Mouse (Mus musculus) c-Kit-positive CD71-negative TER-119-negative erythroid progenitor cells, embryonic 14.5 days (primary cell): ENCODE results near the gene Lypd3.

Source experiments
- DNase-seq: peaks from one replicate; pipeline ENCODE4 v3.0.0-alpha.2; 2013; ENCODE audit warnings: low read depth

The Lypd3 gene

GRCm38 (mm10) chr7:24636264-24636663, at the start of gene Lypd3:
TSS of gene Lypd3 (plus strand) at chr7:24636550.
- no peak for DNase-seq

DNA sequence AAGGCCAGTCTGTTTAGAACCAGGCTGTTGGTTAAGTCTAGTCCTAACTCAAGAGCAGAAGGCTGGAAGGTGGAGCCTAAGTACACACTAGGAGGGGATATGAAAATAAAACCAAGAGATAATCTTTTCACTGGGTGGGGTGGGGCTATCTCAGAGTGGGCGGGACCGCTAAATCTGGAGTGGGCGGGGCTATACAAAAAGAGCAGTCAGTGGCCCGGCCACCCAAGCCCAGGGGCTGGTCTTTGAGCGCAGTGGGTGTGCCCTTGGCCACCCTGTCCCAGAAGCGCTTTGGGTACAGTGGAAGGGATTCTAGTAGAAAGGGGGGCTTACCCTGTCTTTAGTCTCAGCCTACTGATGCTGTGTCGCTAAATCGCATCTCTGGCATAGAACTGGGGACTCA, 49.5 kb upstream of the Lypd3 start:
- no peak for DNase-seq

GRCm38 (mm10) chr7:24587330-24588105, 48.8 kb upstream of the Lypd3 start, which contains the start of the genes Ethe1 and Zfp575:
TSS of gene Ethe1 (plus strand) at chr7:24587543.
TSS of gene Zfp575 (minus strand) at chr7:24587641.
- DNase-seq = no peak

GRCm38 (mm10) chr7:24588336-24588735, 48.0 kb upstream of the Lypd3 start:
- no peak for DNase-seq

- DNase-seq = no peak
Observed at GRCm38 (mm10) chr7:24591735-24592134, 44.6 kb upstream of the Lypd3 start.

GRCm38 (mm10) chr7:24592163-24592562, 44.2 kb upstream of the Lypd3 start:
- DNase-seq = no peak

GRCm38 (mm10) chr7:24592781-24593180, 43.6 kb upstream of the Lypd3 start:
- no peak for DNase-seq

DNA sequence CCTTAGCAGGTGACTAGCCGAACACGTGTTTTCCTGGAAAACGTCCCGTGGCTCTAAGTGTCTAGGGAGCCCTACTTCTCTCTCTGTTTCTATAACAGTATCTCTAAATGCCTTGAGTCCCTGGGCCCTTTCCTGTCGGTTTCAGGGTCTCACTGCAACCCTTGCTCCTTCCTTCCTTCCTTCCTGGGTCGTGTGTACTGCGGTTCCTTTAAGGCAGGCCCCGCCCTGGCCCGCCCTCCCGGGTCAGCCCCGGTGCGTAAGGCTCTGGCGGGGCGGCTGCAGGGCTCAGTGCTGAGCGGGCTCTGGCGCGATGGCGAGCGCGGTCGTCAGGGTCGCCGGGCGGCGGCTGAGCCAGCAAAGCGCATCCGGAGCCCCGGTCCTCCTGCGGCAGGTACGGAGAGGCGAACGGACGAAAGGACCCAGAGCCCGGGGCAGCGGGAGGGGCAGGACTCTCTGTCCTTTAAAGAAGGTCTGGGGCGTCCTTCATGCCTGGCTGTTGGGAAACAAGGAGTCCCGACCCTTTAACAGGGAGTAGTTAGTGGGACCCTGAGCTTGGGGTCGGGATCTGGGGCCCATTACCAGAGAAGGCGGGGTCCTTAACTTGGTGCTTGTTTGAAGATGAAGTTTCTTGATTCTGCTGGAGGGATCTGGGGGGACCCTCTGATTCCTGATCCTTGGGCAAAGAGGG, 42.6 kb upstream of the Lypd3 start:
- DNase-seq = no peak

DNA sequence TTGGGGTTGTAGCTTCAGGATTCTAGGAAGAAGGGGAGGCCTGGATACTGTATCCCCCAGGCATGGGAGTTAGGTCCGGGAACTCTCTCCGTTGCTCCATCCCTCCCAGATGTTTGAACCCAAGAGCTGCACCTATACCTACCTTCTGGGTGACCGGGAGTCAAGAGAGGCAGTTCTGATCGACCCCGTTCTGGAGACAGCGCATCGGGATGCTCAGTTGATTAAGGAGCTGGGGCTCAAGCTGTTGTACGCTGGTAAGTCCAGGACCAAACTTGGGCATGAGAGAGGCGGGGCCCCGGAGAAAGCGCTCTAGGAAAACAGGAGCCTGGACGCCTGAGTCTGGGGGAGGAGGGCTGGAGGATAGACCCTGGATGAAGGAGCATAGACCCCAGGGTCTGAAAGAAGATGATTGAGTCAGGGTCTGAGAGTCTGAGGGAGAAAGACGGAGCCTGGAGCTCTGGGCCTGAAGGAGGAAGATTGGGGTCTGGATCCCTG, 42.0 kb upstream of the Lypd3 start:
- DNase-seq = no peak

DNA sequence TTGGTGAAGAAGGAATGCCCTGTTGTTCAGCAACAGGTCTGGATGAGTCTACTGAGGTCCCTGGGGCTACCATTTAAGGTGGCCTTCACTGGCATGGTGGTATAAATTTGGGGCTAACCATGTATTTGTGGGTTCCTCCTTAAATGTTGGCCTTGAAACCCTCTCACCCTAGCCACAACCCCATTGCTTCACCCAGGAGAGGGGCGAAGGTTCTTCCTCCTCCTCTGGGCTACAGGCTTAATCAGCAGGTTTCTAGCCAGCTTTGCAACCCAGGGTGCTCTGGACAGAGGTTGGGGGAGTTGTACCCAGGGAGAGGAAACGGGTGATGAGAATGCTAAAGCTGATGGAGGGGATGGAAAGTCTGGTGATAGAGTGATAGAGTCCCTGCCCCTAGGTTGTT, 40.9 kb upstream of the Lypd3 start:
- no peak for DNase-seq

- DNase-seq = no peak
Observed at GRCm38 (mm10) chr7:24598121-24598520, 38.2 kb upstream of the Lypd3 start.

DNA sequence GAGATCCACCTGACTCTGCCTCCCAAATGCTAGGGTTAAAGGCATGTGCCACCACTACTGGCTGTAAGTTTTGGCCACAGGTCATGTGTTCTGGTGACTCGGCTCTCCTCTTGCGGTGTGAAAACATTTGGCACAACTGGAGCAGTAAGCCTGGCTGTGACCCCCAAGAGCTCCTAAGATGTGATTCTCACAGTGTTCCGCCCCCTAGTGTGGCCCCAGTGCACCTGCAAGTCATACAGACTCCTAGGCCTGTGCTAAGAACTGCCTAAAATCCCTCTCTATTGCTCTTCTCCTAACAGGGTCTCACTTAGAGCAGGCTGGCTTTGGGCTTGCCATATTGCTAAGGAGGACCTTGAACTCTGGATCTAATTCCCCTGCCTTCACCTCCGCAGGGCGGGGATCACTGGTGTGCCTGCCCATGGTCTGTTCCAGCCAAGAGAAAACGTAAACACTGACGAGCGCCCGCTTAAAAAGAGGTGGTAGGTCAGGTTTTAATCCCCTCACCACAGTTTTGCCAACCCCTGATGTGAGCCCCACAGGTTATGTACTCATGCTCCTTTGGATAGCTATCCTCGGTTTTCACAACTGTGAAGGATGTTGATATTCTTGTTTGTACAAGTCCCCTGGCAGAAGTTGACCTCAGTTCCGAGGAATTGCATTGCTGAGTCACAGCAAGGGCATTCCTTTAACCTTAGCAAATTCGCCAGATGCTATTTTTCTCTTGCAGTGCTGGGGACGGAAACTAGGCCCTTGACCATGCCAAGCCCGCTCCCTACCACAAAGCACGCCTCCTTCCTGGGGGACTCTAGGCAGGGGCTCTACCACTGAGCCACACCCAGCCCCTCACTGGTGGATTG, 36.9 kb upstream of the Lypd3 start:
- no peak for DNase-seq

DNA sequence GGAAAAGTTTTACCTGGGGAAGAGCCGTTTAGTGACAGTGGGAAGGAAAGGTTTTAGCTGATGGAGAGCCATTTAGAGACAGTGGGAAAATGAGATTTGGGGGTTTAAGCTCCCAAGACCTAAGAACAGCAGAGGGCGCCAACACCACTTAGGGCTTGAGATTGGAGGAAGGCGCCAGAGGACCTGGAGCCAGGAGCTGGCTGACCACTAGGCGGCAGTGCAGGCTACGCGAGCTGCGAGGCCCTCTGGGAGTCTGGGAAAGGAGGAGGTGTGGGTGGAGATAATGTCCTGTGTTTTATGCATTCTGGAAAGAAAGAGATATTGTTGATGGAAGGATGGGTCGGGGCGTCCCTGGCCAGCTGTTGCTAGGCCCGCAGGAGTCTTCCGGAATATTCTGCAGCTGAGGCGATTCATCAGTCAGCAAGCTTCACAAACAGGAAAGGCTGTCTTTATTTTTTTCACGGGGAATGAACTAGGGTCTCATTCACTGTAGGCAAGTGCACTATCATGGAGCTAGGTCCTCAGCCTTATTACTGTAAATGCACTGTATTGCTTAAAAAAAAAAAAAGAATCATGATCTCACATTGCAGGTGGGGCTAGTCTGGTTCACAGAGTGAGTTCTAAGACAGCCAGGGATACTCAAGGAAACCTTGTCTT, 35.3 kb upstream of the Lypd3 start:
- DNase-seq = peak; percentile 97

DNA sequence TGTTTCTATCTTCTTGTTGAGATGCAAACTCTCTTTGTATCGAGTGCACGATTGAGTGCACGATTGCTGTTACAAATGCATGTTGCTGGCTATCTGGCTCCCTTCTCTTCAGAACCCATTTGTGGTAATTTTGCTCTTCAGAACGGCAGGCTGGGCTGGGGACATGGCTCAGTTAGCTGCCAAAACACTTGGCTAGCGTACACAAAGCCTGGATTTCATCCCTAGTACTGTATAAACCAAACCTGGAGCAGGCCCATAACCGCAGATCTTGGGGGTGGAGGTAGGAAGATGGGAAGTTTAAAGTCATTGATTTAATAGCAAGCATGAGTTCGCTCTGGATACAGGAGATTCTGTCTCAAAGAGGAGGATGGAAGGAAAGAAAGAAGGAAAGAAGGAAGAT, 30.8 kb upstream of the Lypd3 start:
- DNase-seq = no peak

GRCm38 (mm10) chr7:24606046-24606445, 30.3 kb upstream of the Lypd3 start:
- DNase-seq = no peak

GRCm38 (mm10) chr7:24608017-24608416, 28.3 kb upstream of the Lypd3 start:
- peak; percentile 72 for DNase-seq

GRCm38 (mm10) chr7:24608561-24608960, 27.8 kb upstream of the Lypd3 start:
- DNase-seq = no peak

DNA sequence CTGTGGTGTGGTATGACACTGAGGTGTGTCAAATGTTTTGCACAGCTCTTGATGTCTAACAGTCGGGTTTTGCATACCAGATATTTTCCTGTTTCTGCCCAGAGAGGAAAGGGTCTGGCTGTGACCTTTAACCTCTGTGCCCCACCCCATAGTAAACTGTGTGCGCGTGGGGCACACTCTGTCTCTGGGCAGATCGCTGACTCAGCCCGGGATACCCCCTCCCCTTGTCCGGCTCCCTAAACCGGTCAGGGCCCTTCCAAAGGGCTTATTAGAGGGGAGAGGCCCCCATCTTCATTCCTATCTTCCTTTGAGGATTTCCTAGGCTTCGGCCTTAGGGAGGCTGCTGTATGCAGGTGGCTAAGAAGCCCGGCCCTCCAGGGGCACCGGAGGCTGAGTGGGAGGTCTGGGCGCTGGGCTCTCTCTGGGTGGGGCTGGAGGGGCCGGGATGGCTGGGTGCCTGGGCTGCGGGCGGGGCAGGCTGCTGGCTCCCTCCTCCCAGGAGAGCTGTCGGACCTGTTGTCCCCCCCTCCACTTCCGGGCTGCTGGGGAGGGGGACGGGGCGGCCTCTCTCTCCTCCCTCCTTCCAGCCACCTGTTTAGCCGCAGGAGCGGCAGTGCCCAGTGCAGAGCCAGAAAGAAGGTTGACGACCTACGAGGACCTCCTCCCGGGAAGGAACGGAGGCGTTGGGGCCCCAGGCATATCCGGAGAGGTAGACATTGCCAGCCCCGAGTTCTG, 26.0 kb upstream of the Lypd3 start, which contains the start of gene Phldb3:
TSS of gene Phldb3 (plus strand) at position 620 of the 735 bp plus-strand sequence.
- DNase-seq = no peak

- peak; percentile 98 for DNase-seq
Observed at GRCm38 (mm10) chr7:24610879-24611494, 25.4 kb upstream of the Lypd3 start.

GRCm38 (mm10) chr7:24611709-24612108, 24.6 kb upstream of the Lypd3 start:
- DNase-seq = no peak
